Mouse (Mus musculus) common myeloid progenitor, adult 5-6 weeks (primary cell): ENCODE data around the gene Son. TPM values are rescaled to one million over a fixed set of nuclear protein-coding genes. Genes with fewer than 3 reads are reported as not detected.

ENCODE experiments used
- total RNA-seq: library from RNA; stranded (forward); fragments of 200-1000, 187-1606 nt; gene quantifications from 2 replicates; pipeline ENCODE4 v1.2.3, GENCODE M21; 2017

The Son gene
- total RNA-seq, 1 experiment from 2014 or later, result 272 TPM

Other genes with a start within 250 kb of the Son start
- gene Il10rb, start 241.3 kb upstream of the Son start, total RNA-seq, result 34.8 and 53.2 TPM in 2 replicates
- 34.6 and 43.3 TPM in 2 replicates for gene Ifnar1, start 162.3 kb upstream of the Son start, total RNA-seq
- 6.1 and 6.7 TPM in 2 replicates for gene Ifngr2, start 100.4 kb upstream of the Son start, total RNA-seq
- 8.6 and 12.7 TPM in 2 replicates for gene Tmem50b, start 49.7 kb upstream of the Son start, total RNA-seq
- gene Dnajc28, start 28.5 kb upstream of the Son start, total RNA-seq, result 7.4 and 12.7 TPM in 2 replicates
- 233 and 304 TPM in 2 replicates for gene Gart, start 554 bp upstream of the Son start, total RNA-seq
- 28.7 and 70.0 TPM in 2 replicates for gene Donson, start 41.3 kb downstream of the Son start, total RNA-seq
- 93.2 and 100 TPM in 2 replicates for gene Cryzl1, start 81.5 kb downstream of the Son start, total RNA-seq
- gene Itsn1, start 81.8 kb downstream of the Son start, total RNA-seq, result 10.7 and 16.6 TPM in 2 replicates